Mouse (Mus musculus): ENCODE results near the gene Ttc28.

GRCm38 (mm10) chr5:111256181-111256580 is 376.6 kb downstream of the Ttc28 start:
- no peak for TF ChIP-seq POLR2A (IDR thresholded peaks at IDR 0.05; ENCODE audit: borderline replicate concordance, control insufficient read depth, low read depth, low read length)
- TF ChIP-seq CTCF (IDR thresholded peaks at IDR 0.05; ENCODE audit: control insufficient read depth, insufficient read depth, low read length) = no peak
